Mouse (Mus musculus) thymus, postnatal 4 days (tissue): ENCODE results near the gene Gm8298.
"Not testable (repeated sequence)": the region's sequence is repeated elsewhere in the genome, so short reads cannot be mapped to it uniquely, and the experiment has no call there.

Experiments
- DNase-seq: peaks from one replicate; pipeline ENCODE4 v3.0.0; 2021

The Gm8298 gene

GRCm38 (mm10) chr3:59860751-59861150, at the start of gene Gm8298:
Gm8298 (plus strand) TSS chr3:59861051.
- DNase-seq: no peak

DNA sequence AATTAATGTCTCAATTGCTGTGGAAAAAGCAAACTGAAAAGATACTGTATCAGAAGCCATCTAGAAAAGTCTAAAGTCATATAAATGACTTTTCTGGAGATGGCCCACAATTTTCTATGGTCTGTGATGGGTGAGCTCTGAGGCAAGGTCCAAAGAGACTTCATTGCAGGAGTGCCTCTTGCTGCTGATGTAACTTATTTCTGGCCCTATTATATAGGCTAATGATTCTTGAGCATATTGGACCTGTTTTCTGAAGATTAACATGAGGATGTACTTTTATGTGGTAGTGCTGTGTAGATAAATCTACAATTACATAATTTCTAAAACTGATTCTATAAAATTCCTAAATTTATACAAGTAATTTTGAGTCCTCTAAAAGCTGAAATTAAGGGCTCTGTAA, 47.7 kb upstream of the Gm8298 start:
- no peak for DNase-seq

GRCm38 (mm10) chr3:59870765-59871164, 9.9 kb downstream of the Gm8298 start:
- DNase-seq: peak; percentile 51

GRCm38 (mm10) chr3:59877601-59878000, 16.8 kb downstream of the Gm8298 start:
- not testable (repeated sequence) for DNase-seq

GRCm38 (mm10) chr3:59879801-59880554, 19.1 kb downstream of the Gm8298 start:
- not testable (repeated sequence) for DNase-seq

- DNase-seq: no peak
These were observed 32.4 kb downstream of the Gm8298 start for GRCm38 (mm10) chr3:59893276-59893675.

- DNase-seq: no peak
These were observed 64.1 kb downstream of the Gm8298 start, which contains the start of gene C130079G13Rik for GRCm38 (mm10) chr3:59924914-59925313. C130079G13Rik (plus strand) TSS chr3:59925214.
